Mouse (Mus musculus): ENCODE measurements around the gene D10Jhu81e. TPM values are rescaled to one million over a fixed set of nuclear protein-coding genes. Genes with fewer than 3 reads are reported as not detected.

The D10Jhu81e gene
- total RNA-seq, 1 experiment from 2014 or later = 33.5 TPM

DNA sequence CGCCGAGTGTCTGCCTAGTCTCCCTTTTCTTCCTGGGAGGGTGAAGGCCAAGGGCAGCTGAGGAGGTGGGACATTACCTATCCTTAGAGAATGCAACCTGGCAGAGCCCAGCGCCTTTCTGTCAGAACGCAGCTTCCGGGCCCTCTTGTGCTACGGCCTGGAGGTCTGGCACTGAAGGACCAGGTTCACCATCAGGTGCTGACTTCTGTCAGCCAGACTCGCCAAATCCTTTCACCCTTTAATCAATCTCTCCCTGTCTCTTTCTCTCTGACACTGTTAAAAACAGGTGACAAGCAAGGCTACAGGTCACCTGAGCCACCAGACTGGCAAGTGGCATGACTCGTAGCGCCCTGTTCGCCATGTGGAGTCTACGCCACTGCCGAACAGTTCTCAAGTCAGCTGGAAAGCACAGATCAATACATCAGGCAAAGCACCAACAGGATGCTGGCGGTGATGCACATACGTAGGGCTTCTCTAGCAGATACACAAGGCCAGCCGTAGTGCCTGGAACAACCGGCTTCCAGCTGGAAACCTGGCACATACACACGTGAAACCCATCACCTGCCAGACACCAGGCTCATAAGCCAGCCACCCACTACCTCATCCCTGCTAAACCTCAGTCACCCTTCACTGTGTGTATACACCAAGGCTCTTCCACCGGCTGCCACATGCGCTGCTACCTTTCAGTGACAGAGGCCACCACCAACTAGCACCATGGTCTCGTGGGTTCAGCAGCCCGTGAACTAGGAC is 4.2 kb downstream of the D10Jhu81e start:
- ATAC-seq (ENCODE audit: extremely low read depth, insufficient number of reproducible peaks, low FRiP score, poor library complexity, severe bottlenecking) = no peak

DNA sequence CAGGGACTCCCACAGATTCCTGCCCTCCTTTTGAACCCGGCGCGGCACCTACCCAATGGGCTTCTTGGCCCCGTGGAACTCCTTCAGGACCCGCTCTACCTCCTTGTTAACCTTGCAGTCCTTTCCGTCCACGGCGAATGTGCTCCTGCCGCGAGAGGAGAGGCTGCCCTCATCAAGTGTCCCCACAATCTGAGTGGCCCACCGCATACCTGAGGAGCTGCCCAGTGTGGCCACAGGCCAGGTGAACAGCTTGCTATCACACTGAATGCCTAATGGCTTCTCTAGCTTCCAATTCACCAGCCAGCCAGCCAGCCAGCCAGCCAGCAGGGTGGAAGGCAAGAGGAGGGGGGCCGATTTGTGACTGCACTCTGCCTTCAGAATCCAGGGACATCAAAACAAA is 4.8 kb downstream of the D10Jhu81e start:
- ATAC-seq (ENCODE audit: extremely low read depth, insufficient number of reproducible peaks, low FRiP score, poor library complexity, severe bottlenecking) = no peak

DNA sequence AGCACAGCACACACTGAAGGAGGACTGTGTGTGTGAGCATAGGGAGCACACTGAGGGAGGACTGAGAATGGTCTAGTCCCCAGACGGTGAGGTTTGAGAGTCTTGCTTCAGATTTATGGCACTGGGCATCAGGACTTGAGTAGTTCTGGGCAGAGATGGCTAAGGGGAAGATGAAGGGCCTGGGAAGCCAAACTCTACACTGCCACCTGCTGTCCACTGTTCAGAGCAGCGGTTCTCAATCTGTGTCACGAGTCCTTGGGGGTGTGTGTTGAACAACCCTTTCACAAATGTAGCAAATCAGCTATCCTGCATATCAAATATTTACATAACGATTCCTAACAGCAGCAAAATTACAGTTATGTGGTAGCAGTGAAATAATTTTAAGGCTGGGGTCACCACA is 5.7 kb downstream of the D10Jhu81e start:
- peak; percentile 51; the same call in 1 of the 2 replicates for ATAC-seq (ENCODE audit: extremely low read depth, insufficient number of reproducible peaks, low FRiP score, poor library complexity, severe bottlenecking)

DNA sequence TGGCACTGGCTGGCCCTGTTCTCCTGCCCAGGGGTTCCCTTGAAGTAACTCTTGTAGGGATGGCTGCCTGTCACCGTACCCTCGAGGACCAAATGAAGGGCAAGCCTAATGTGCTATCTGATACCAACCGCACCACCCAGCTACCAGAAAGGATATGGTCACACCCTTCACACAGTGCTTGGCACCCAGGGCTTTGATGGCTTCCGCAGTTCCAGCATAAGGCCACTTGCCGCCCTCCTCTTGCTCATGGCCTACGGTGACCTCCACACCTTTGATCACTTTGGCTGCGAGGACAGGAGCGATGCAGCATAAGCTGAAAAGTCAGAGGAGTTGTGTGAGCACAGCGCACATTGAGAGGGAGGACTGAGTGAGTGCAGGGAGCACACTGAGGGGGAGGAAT is 6.3 kb downstream of the D10Jhu81e start:
- ATAC-seq (ENCODE audit: extremely low read depth, insufficient number of reproducible peaks, low FRiP score, poor library complexity, severe bottlenecking) = no peak

DNA sequence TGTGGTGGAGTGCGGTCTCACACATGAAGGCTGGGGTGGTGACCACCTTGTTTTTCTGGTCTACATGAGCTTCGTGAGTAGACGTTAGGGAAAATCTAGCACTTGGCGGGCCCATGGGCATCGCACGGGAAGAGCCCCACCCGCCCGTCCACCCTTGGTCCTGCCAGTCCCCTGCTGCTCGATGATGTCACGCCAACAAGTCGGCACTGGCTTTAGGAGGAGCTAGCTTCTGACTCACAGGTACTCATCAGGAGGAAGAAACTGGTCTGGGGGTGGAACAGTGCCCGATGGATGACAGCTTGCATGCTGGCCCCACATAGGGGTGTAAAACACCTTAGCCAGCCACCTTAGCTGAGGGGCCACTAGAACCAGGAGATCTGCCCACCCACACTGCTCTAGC is 6.9 kb downstream of the D10Jhu81e start:
- ATAC-seq (ENCODE audit: extremely low read depth, insufficient number of reproducible peaks, low FRiP score, poor library complexity, severe bottlenecking) = no peak

DNA sequence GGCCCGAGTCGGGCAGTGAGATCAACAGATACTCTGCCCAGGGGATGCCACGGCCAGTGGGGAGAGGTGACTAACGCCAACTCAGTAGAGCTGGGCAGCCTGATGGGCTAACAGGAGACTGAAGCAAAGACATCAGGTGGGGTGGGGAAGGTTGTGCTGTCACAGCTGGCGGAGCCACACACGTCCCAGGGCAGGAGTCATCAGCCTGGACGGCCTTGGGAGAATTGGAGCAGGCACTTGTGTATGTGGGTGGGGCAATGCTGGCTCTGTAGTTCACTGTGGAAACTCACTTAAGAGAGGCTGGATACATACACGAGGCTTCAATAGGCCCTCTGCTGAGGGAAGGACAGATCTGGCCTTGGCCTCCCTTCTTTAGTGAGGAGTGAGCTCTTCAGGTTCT is 8.5 kb downstream of the D10Jhu81e start:
- no peak for ATAC-seq (ENCODE audit: extremely low read depth, insufficient number of reproducible peaks, low FRiP score, poor library complexity, severe bottlenecking)

DNA sequence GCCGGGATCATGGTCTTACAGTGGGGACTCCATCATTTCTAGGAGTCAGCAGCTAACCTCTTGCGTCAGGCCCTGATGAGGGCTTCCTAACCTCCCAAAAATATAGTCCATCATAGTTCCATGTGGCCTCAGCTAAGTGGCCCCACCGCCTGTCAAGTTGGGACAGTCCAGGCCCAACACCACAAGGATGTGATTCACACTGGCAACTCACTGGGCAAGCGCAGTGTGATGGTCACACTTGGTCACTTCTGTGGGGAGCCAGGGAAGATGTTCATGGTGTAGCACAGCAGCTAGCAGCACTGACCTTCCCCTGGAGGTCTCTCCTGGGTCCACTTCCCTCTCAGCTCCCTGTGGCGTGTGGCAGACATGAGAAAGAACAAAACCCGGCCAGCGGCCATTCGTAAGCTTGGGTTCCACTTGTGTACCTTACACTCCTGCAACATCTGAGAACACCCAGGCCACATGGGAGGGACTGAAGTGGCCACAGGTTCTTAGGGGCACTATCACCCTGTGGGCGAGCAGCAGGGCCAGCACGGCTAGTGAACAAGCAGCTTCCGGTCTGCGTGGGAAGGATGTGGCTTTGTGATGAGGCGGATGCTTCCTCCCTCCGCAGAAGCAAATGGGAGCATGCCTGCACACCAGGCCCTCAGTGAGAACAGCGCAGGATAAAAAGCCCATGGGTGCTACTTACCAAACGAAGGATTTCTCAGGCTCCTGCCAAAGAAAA is 9.1 kb downstream of the D10Jhu81e start:
- ATAC-seq (ENCODE audit: extremely low read depth, insufficient number of reproducible peaks, low FRiP score, poor library complexity, severe bottlenecking) = peak; percentile 25; the same call in 1 of the 2 replicates

DNA sequence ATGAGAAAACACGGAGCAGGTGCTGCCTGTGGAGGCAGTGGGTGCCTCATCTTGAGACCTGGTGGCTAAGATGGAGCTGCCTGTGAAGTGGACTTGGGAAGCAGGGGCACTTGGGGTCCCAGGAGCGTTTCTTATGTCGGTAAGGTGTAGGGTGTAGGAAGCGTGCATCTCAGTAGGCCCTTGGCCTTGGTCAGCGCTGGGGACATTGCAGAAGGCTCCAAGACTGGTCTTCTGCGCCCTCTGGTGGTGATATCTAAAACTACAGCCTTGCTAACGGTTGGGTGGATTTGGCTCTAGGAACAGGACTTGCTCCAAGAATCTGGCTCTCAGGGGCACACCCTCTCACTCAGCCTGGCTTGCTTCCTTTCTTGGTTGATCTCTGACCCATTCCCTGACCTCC is 9.7 kb downstream of the D10Jhu81e start:
- ATAC-seq (ENCODE audit: extremely low read depth, insufficient number of reproducible peaks, low FRiP score, poor library complexity, severe bottlenecking) = peak; percentile 68

DNA sequence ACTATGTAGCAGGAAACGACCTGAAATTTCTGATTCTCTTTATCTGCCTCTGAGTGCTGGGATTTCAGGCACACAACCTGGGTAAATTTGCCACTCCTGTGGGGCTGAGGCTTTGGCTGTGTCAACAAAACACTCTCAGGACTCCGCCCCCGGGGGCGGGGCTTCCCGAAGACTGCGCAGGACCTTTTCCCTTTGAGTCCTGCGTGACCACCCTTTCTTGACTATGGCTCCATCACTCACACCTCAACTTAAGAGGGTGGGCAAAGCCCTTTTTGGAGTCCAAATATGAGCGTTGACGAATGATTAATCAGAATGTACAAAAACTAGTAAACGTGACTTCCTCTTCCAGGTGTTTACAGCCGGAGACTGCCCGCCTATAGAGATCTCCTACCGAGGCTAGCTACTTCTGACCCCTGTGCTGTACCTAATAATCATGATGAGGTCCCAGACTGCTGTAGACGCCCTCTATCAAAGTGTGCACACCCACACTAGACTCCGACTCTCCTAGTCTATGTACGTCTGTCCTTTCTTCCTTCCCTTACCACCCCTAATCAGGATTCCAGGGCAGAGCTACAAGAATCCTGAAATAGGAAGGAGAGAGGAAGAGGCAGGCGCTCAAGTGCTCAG is 10.2 kb downstream of the D10Jhu81e start:
- ATAC-seq (ENCODE audit: extremely low read depth, insufficient number of reproducible peaks, low FRiP score, poor library complexity, severe bottlenecking) = peak; percentile 22

DNA sequence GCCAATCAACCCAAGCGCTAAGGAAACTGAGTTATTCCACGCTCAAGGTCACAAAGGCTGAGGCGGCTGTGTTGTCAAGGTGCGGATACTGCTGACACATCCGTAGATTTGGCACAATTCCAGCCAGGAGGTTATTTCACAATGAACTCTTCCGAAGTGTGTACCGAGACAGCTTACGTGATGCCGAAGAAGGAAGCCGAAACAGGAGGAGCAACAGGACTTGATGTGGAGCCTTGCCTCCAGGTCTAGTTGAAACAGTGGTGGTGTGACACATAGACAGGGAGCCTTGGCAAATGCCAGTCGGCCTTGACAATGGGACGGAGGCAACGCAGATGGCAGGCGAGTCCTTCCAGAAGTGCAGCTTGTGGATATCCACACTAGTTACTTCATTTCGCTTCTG is 11.5 kb downstream of the D10Jhu81e start:
- ATAC-seq (ENCODE audit: extremely low read depth, insufficient number of reproducible peaks, low FRiP score, poor library complexity, severe bottlenecking) = no peak

DNA sequence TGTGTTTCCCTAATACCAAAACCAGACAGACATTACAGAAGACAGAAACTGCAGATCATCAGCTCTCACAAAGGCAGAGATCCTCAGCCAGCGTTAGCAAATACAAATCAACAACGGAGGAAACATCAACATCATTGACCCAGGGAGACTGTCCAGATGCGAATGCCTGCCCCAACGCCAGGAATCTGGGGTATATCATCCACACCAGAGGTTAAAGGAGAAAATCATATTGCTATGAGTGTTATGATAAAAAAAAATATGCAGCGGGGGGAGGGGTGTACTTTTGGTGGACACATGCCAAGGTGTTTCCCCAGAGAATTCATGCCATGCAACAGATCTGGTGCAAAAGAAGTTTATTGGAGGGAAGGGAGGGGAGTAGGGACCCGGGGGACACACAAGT is 12.7 kb downstream of the D10Jhu81e start:
- no peak for ATAC-seq (ENCODE audit: extremely low read depth, insufficient number of reproducible peaks, low FRiP score, poor library complexity, severe bottlenecking)

DNA sequence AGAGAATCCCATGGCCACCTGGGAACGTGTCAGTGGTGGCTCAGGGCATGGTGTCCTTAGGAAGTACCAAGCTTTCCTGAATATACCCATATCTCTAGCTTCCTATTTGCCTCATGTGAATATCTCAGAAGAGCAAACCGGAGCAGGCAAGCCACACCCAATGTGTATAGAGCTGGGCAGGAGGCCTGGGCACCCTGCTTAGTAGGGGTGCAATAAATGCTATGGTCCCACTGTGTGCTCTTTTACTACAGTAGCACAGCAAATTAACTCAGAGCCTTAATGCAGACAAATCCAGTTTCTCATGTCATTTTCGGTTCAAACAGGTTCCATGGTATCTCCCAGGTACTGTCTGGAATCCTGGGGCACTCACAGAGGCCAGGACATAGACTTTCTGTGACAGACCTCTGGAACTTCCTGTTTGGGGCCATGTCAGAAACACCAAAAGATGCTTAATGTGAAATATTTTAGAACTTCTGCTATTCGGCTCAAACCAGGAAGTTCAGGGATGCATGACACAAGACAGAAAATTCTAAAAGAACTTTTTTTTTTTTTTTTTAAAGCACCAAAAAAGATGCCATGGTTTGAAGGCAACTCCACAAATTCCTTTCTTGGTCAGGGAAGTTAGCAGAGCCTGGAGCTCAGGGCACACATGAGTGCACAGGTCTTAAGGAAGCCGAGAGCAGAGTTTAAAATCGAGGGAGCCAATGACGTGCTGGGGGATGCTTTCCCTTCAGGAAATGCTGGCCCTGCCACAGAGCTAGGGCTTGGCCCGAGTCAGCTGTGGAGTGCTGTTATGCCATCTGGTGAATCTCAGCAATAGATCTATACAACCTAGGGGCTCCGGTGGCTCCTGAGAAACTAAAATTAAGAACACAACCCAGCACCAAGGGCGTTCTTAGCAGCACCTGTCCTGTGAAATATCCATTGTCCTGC is 20.5 kb downstream of the D10Jhu81e start:
- ATAC-seq (ENCODE audit: extremely low read depth, insufficient number of reproducible peaks, low FRiP score, poor library complexity, severe bottlenecking) = peak; percentile 85

DNA sequence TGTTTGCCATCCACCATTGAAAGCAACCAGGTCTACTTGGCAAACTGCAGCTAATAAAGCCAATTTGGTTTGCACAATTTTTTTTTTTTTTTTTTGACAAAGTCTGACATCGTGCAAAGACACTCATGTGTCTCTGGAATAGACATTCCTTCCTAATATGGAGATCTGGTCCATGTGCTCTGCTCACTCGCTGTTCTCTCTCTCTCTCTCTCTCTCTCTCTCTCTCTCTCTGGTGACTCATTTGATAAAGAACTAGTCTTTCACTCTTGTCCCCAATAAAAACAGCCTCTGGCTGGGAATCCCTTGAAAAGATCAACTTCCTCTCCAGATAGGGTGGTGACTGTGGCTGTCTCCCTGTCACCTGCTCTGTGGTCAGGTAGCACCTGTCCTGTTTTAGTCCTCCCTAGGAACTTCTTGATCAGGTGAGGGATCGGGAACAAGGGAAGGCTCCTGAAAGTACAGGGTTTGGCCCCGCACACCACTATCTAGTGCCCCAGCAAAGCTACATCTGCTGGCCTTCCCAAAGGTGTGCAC is 21.6 kb downstream of the D10Jhu81e start:
- ATAC-seq (ENCODE audit: extremely low read depth, insufficient number of reproducible peaks, low FRiP score, poor library complexity, severe bottlenecking) = no peak

DNA sequence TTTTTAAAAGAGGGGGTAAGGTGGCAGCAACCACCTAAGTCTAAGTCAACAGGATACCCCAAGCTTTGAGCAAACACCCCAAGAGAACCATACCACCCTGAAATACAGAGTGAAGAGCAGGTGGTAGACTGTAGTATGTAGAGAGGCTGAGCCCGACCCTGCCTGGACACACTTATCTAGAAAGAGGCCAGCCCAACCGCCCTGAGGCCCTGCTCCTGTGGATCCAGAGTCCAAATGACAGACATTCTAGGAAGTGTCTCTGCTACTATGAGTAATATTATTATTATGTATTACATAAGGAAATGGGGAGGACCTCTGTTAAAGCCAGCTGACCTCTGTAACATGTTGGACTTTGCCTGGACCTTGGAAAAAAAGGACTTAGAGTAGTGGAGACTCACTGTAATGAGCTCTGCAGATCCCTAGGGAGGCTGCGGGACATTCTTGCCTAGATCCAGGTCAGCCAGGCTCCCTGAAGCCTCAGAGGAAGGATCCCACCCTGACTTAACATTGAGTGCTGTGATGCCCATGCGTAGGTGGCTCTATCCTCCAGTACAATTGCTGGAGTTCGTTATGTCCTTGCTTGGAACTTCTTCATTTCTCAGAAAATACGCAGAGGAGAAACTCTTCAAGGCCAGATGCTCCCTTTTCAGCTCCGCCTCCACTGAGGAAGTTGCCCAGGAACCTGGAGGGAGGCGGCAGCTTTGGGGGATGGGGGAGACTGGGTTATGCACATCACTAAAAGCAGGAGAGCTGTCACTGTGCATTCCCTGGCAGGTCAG is 25.7 kb downstream of the D10Jhu81e start:
- ATAC-seq (ENCODE audit: extremely low read depth, insufficient number of reproducible peaks, low FRiP score, poor library complexity, severe bottlenecking) = no peak

DNA sequence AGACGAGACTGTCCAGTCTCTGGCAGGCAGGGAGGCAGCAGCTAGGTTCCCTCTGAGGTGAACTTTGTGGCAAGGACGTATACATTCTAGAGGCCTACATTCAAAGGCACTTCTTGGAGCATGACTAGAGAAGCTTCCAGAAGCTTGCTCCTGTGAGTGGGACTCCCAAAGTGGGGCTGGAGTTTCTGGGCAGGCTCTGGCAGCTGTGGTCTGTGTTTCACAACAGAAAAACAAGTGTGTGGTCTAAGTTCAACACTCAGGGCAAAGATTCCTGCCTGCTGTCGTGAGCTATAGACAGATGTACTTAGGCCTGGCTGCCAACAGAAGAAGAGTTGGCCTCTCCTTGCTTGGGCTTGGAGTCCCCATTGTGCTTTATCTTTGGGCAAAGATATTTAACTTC is 28.7 kb downstream of the D10Jhu81e start:
- no peak for ATAC-seq (ENCODE audit: extremely low read depth, insufficient number of reproducible peaks, low FRiP score, poor library complexity, severe bottlenecking)

DNA sequence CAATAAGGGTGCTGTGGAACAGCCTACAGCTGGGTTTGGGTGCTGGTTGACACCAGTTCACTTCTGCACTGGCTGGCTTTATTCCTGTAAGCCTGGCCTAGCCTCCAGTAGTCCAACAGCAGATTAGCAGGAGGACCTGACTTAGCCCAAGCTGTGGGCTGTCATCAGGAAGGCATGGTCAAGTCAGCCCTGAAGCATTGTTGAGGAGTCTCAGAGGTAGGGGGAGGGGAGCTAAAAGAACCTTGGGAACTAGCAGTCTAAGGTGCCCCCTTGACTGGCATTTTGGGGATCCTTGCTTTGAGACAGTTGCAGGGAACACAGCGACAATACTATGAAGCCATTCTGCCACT is 29.4 kb downstream of the D10Jhu81e start:
- ATAC-seq (ENCODE audit: extremely low read depth, insufficient number of reproducible peaks, low FRiP score, poor library complexity, severe bottlenecking) = no peak

DNA sequence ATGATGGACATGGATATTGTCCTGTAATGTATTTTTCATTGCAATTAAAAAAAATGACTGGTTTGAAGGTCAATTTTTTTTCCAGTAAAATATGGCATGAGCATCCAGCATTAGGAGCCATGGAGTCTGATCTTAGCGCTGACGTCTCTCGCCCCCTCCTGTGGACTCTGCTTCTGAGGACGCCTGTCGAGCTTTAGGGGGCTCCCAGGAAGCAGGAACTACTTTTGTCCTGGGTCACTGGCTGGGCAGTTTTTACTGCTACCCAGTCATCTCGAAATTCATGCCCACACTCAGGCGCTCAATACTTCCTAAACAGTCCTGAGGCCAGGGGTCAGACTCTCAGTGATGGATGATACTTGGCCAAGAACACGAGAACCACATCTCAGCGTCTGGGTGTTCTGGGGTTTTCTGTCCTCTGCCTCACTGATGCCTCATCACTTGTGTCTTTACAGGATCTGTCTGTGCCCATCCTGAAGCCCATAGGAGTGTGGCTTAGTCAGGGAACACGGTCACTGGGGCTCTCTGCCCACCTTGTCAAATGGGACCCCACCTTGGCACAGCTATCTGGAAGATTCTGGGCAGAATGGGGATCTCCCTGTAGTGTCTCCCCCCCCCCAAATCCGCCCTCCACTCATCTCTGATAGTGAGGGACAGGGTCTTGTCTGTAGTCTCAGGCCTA is 29.9 kb downstream of the D10Jhu81e start:
- no peak for ATAC-seq (ENCODE audit: extremely low read depth, insufficient number of reproducible peaks, low FRiP score, poor library complexity, severe bottlenecking)
